Mouse (Mus musculus): Measurements from ENCODE around the gene Cd276. TPM values are rescaled to one million over a fixed set of nuclear protein-coding genes. Genes with fewer than 3 reads are reported as not detected.

The Cd276 gene
- total RNA-seq (2023), result 0.23 TPM

GRCm38 (mm10) chr9:58554908-58555684 lies at the start of gene Cd276:
Gene Cd276 (minus strand): TSS chr9:58555437.

DNA sequence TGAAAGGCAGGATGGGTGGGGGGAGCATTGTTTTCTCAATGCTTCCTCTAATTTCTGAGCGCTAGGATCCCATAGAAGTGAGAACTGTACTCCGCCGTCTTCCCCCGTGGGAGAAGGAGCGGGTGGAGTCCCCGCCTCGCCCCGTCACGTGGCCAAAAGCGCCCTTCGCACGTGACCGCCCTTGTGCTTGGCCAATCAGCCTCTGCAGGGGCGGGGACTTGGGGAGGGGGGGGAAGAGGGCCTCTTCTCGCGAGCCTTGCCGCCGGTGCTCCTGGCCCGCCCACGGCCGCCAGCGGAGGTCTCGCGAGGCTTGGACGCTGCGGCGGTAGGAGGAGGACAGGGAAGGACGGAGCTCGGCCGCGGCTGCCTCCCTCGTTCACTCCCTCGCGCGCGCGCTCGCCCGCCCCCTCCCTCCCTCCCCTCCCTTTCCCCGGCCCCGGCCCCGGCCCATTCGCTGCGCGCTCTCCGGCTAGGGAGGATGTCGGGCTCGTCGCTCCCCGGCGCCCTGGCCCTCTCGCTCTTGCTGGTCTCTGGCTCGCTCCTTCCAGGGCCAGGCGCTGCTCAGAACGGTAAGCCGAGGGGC lies 26.8 kb upstream of the Cd276 start, which contains the start of gene Nptn:
Gene Nptn (plus strand): TSS at position 283 of the 583 bp plus-strand sequence.

DNA sequence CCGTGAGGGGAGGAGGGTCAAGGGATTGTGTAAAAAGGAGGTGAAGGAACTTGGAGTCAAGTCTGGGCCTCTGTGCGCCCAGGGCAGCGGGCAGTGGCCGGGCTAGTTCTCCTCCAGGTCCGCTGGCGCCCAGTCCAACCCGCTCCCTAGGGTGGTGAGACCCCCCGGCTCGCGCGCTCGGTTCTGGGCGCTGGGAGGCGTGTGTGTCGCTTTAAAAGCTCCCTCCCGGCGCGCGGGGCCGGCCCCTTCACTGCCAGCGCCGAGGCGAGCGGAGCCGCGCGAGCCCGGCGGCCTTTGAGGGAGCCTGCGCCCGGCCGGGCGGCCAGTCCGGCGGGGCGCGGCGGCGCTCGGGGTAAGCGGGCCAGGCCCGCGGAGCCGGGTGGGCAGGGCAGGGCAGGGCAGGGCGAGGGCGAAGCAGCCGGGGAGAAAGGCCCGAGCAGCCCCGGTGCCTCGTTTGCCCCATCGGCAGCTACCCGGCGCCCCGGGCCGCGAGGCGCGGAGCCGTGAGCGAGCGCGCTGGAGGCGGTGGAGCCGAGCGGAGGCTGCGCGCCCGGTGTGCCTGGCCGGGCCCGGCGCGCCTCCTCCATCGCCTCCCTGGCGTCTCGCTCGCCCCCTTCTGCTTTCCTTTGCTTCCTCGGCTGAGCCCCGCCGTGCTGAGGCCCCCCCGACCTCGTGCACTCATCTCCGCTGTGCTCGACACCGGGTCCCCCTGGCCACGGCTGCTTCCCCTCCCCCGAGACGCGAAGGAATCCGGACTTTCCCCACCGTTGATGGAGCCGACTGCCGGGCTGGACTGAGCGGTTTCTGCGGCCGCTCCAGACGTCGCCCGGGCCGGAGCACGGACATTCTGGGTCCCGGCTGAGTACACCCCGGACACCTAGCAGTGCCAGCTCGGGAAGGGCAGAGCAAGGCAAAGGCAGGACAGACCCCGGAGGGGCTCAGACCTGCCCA lies 67.1 kb downstream of the Cd276 start, which contains the start of gene Insyn1:
Gene Insyn1 (plus strand): TSS at position 753 of the 951 bp plus-strand sequence.

Other genes starting within 250 kb of the Cd276 start
- not detected for gene Loxl1, start 242.3 kb downstream of the Cd276 start, total RNA-seq (2023)
- gene Tbc1d21, start 185.0 kb downstream of the Cd276 start, total RNA-seq (2023), result not detected
- gene Insyn1, start 66.8 kb downstream of the Cd276 start, total RNA-seq (2023), result not detected
- gene Nptn, start 26.8 kb upstream of the Cd276 start, total RNA-seq (2023), result 124 TPM
- 2.1 TPM for gene Rec114, start 188.5 kb upstream of the Cd276 start, total RNA-seq (2023)

Measured in CD4-positive naive resting alpha-beta T cell, adult 76 days (primary cell).